Mouse (Mus musculus) liver, embryonic 14.5 days (tissue): Measurements from ENCODE around the gene Gjb1.

ENCODE experiments used
- CTCF ChIP-seq: IDR thresholded peaks from 2 replicates; pipeline ENCODE4 v1.5.1; 2016; ENCODE audit warnings: antibody characterized with exemption, low read depth, control low read depth
- EP300 ChIP-seq: IDR thresholded peaks from 2 replicates; pipeline ENCODE4 v1.6.1; 2016; ENCODE audit warnings: antibody characterized with exemption, low read depth

DNA sequence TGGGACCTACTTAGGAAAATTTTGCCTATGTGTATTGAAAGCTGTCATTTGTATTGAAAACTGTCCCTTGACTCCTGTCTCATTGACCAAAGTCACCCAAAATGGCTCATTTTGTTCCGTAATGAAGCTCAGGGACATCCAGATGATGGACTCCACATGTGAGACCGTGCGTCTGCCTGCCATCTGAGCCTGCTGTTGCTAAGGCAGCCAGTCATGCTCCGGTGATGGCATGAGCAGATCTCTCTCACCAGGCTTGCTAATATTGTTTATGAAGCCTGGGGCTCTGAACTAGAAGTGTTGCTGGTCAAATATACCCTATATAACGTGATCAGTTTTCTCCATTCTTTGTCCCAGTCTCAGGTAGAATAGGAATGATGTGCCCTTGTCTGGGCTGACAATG lies 3.2 kb upstream of the Gjb1 start:
- TF ChIP-seq CTCF (no peak), EP300 (no peak)
